Mouse (Mus musculus) MEL (cell line): Measurements from ENCODE around the gene Shisa8.

Experiments
- CHD2 ChIP-seq: IDR thresholded peaks from 2 replicates; pipeline ENCODE4 v1.6.1; 2011; ENCODE audit warnings: low read length, improper control_type of control experiment
- CTCF ChIP-seq, 3 experiments: IDR thresholded peaks in 2 of 3; conservative IDR thresholded peaks in 1 of 3; 2 replicates each; pipeline ENCODE4 v1.5.1; 2011 to 2012; ENCODE audit warnings: low read length in 3 of 3, low read depth in 2 of 3, mild to moderate bottlenecking in 2 of 3, improper control_type of control experiment in 1 of 3, inconsistent platforms in 1 of 3, mixed read lengths in 1 of 3, moderate library complexity in 1 of 3; ENCODE audit not compliant: control insufficient read depth in 1 of 3, insufficient read depth in 1 of 3, poor library complexity in 1 of 3, severe bottlenecking in 1 of 3
- JUND ChIP-seq: IDR thresholded peaks from 2 replicates; pipeline ENCODE4 v1.6.1; 2011; ENCODE audit warnings: low read depth, mild to moderate bottlenecking, improper control_type of control experiment, low read length
- SIN3A ChIP-seq: IDR thresholded peaks from 2 replicates; pipeline ENCODE4 v1.6.1; 2012; ENCODE audit warnings: low read length, improper control_type of control experiment, inconsistent platforms
- ZC3H11A ChIP-seq: IDR thresholded peaks from 2 replicates; pipeline ENCODE4 v1.6.1; 2012; ENCODE audit warnings: low read depth, mild to moderate bottlenecking, inconsistent platforms, low read length, improper control_type of control experiment

GRCm38 (mm10) chr15:82230098-82230611, 17.5 kb upstream of the Shisa8 start:
- no peak for TF ChIP-seq CTCF (IDR thresholded peaks at IDR 0.05 in 2 of 3, conservative IDR thresholded peaks at IDR 0.05 in 1 of 3; ENCODE audit: control insufficient read depth in 1 of 3, insufficient read depth in 1 of 3, low read depth in 2 of 3, low read length in 3 of 3, poor library complexity in 1 of 3, severe bottlenecking in 1 of 3)
- TF ChIP-seq SIN3A = no peak
- TF ChIP-seq CHD2 = no peak
- TF ChIP-seq ZC3H11A = no peak
- TF ChIP-seq JUND = no peak
